Mouse (Mus musculus) hindbrain, embryonic 16.5 days (tissue): ENCODE measurements around the gene Gm9970. TPM values are rescaled to one million over a fixed set of nuclear protein-coding genes. Genes with fewer than 3 reads are reported as not detected.

Source experiments
- ATAC-seq: fragments of 200-750 bp; cut with Nextera tagmentation; 2 replicates; pipeline ENCODE4 v1.8.0; 2017; ENCODE audit warnings: moderate TSS enrichment, moderate library complexity
- H3K27ac ChIP-seq: fragments of 300-500 bp; sonication (generic); 2 replicates; pipeline ENCODE4 v1.5.1; 2014; ENCODE audit warnings: low read depth, mild to moderate bottlenecking, control low read depth, low read length, moderate library complexity
- H3K27me3 ChIP-seq: fragments of 300-500 bp; sonication (generic); replicated peaks from 2 replicates; pipeline ENCODE4 v1.6.1; 2014; ENCODE audit warnings: low read length; ENCODE audit not compliant: control insufficient read depth, insufficient read depth
- H3K36me3 ChIP-seq: fragments of 300-500 bp; sonication (generic); 2 replicates; pipeline ENCODE4 v1.6.1; 2014; ENCODE audit warnings: mild to moderate bottlenecking, low read length, moderate library complexity, mixed read lengths; ENCODE audit not compliant: control insufficient read depth, insufficient read depth
- H3K4me1 ChIP-seq: fragments of 300-500 bp; sonication (generic); 2 replicates; pipeline ENCODE4 v1.6.1; 2014; ENCODE audit warnings: low read depth, low read length; ENCODE audit not compliant: control insufficient read depth, insufficient read depth
- H3K4me2 ChIP-seq: fragments of 300-500 bp; sonication (generic); 2 replicates; pipeline ENCODE4 v1.6.1; 2014; ENCODE audit warnings: mild to moderate bottlenecking, low read length, control low read depth, moderate library complexity
- H3K4me3 ChIP-seq: fragments of 300-500 bp; sonication (generic); 2 replicates; pipeline ENCODE4 v1.5.1; 2014; ENCODE audit warnings: mild to moderate bottlenecking, low read length, control low read depth, moderate library complexity
- H3K9ac ChIP-seq: fragments of 300-500 bp; sonication (generic); 2 replicates; pipeline ENCODE4 v1.6.1; 2014; ENCODE audit warnings: low read depth, mild to moderate bottlenecking, control low read depth, low read length, moderate library complexity
- H3K9me3 ChIP-seq: fragments of 300-500 bp; sonication (generic); 2 replicates; pipeline ENCODE4 v1.6.1; 2014; ENCODE audit warnings: mild to moderate bottlenecking, low read length, moderate library complexity; ENCODE audit not compliant: control insufficient read depth
- WGBS: fragments of 180-500 bp; shearing (Covaris S2); extraction: QIAGEN DNeasy Blood & Tissue Kit; methylation state at CpG from one replicate; pipeline ENCODE4 v1.1.7; 2014; 5-methylcytosine and 5-hydroxymethylcytosine counted together
- polyA plus RNA-seq: library from polyadenylated mRNA; unstranded; fragments of >200 nt; fragmentation: Nextera tagmentation; extraction: Ambion mirVana; gene quantifications from 2 replicates; pipeline ENCODE4 v1.2.1, GENCODE M21; 2015

Gm9970 gene
- polyA plus RNA-seq, 1 experiment from 2014 or later: 0.41 TPM

- Histone ChIP-seq H3K9ac (no peak overlapping the region), H3K27ac (no peak overlapping the region; the same call in 1 of the 2 replicates), H3K4me1 (peaks cover 7% of the 10 kb centered on the region), H3K4me2 (peak overlapping the region; percentile 81), H3K36me3 (peaks cover 23% of the 10 kb centered on the region), H3K9me3 (no peaks in the 10 kb centered on the region), H3K27me3 (no peaks in the 10 kb centered on the region), H3K4me3 (peak overlapping the region; percentile 97)
- no peak for ATAC-seq
- WGBS: 22% methylated on average over 10 of the region's 10 CpGs
Measured at GRCm38 (mm10) chr5:31242191-31242590, 1.2 kb upstream of the Gm9970 start.

DNA sequence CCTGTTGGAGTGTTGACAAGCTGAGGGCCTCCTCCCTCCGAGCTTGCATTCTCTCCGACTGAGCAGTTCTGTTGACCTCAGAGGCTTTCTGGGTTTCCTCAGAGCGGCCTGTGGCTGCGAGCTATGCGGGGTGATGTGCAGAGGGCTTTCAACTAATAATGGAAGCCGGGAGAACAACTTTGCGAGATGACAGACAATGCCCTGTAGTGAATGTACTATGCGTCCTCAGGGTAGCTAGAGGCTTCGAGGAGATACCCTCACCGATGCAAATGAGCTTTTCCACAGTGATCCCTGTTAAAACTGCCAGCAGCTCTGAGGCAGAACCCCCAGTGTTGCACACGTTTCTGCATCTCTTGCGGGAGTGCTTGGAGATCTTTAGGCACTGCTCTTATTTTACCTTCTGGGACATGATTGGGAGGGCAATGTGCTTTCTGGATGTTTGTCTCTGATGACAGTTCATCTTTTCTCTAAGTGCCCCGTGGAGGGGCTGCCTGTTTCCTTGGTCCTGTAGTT, 546 bp upstream of the Gm9970 start:
- ATAC-seq: no peak
- WGBS: 0% methylated on average over 13 of the region's 13 CpGs

GRCm38 (mm10) chr5:31226641-31227040, 14.4 kb downstream of the Gm9970 start:
- Histone ChIP-seq H3K4me3 (no peak overlapping the region), H3K27me3 (no peaks in the 10 kb centered on the region; the same call in 1 of the 2 replicates), H3K36me3 (no peaks in the 10 kb centered on the region), H3K9ac (no peak overlapping the region), H3K4me2 (no peak overlapping the region), H3K27ac (no peak overlapping the region), H3K4me1 (no peaks in the 10 kb centered on the region), H3K9me3 (no peaks in the 10 kb centered on the region)
- ATAC-seq: no peak
- WGBS: 65% methylated on average over 1 of the region's 1 CpGs

More for the DNA sequence above, 546 bp upstream of the Gm9970 start:
- H3K36me3 ChIP-seq: peaks cover 17% of the 10 kb centered on the region
- H3K4me3 ChIP-seq: peak overlapping the region; percentile 97
- peak overlapping the region; percentile 98 for H3K27ac ChIP-seq
- no peaks in the 10 kb centered on the region for H3K27me3 ChIP-seq
- no peaks in the 10 kb centered on the region; the same call in 1 of the 2 replicates for H3K9me3 ChIP-seq
- peak overlapping the region; percentile 81 for H3K4me2 ChIP-seq
- peaks cover 7% of the 10 kb centered on the region for H3K4me1 ChIP-seq
- H3K9ac ChIP-seq: peak overlapping the region; percentile 99

GRCm38 (mm10) chr5:31222696-31223095, 18.3 kb downstream of the Gm9970 start:
- ATAC-seq: no peak
- no peaks in the 10 kb centered on the region; the same call in 1 of the 2 replicates for H3K27me3 ChIP-seq
- H3K27ac ChIP-seq: no peak overlapping the region
- no peak overlapping the region for H3K4me3 ChIP-seq
- no peaks in the 10 kb centered on the region for H3K36me3 ChIP-seq
- no peaks in the 10 kb centered on the region for H3K9me3 ChIP-seq
- H3K4me2 ChIP-seq: no peak overlapping the region
- WGBS: 97% methylated on average over 9 of the region's 9 CpGs
- no peak overlapping the region for H3K9ac ChIP-seq
- peaks cover 7% of the 10 kb centered on the region for H3K4me1 ChIP-seq

DNA sequence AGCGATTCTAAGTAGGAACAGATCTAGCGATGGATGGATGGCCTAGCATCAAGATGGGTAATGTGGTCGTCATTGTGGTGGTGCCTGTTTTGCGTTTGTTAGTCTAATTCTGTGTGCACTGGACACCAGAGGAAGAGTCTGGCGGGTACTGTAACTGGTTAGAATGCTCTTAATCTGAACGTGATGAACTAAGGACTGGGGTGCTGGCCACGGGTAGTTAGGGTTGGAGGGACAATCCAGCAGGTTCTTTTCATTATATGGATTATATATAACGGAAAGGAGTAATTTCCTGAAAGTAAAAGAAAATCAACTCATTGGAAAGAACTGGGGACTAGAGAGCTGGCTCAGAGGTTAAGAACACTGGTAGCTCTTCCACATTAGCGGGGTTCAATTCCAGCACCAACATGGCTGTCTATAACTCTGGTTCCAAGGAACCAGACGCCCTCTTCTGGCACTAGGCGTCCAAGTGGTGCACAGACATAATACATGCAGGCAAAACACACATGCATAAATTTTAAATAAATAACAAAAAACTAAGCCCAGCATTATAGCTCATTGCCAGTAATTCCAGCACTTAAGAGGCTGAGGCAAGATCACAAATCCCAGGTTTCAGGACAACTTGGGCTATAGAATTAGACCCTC, 19.6 kb downstream of the Gm9970 start:
- Histone ChIP-seq H3K27me3 (no peaks in the 10 kb centered on the region; the same call in 1 of the 2 replicates), H3K9me3 (no peaks in the 10 kb centered on the region), H3K4me1 (peaks cover 7% of the 10 kb centered on the region), H3K4me3 (peak overlapping the region; percentile 100), H3K27ac (peak overlapping the region; percentile 92), H3K36me3 (no peaks in the 10 kb centered on the region), H3K9ac (peak overlapping the region; percentile 93), H3K4me2 (peak overlapping the region; percentile 82)
- peak; percentile 57 for ATAC-seq
- WGBS: 9% methylated on average over 11 of the region's 11 CpGs

- peaks cover 7% of the 10 kb centered on the region for H3K4me1 ChIP-seq
- peak; percentile 94 for ATAC-seq
- no peaks in the 10 kb centered on the region for H3K9me3 ChIP-seq
- WGBS: under 1% methylated on average over 44 of the region's 70 CpGs
- peak within 1 kb of the TSS; percentile 93 for H3K9ac ChIP-seq
- H3K4me2 ChIP-seq: peak within 1 kb of the TSS; percentile 82
- H3K27me3 ChIP-seq: no peaks in the 10 kb centered on the region; the same call in 1 of the 2 replicates
- H3K4me3 ChIP-seq: peak within 1 kb of the TSS; percentile 100
- H3K36me3 ChIP-seq: no peaks in the 10 kb centered on the region
- peak within 1 kb of the TSS; percentile 92 for H3K27ac ChIP-seq
Measured at GRCm38 (mm10) chr5:31220448-31221303, 20.4 kb downstream of the Gm9970 start, which contains the start of gene Ppm1g. Ppm1g (minus strand) TSS chr5:31220687.

- H3K27ac ChIP-seq: peak overlapping the region; percentile 92
- no peak for ATAC-seq
- H3K36me3 ChIP-seq: no peaks in the 10 kb centered on the region
- peaks cover 7% of the 10 kb centered on the region for H3K4me1 ChIP-seq
- peak overlapping the region; percentile 82 for H3K4me2 ChIP-seq
- peak overlapping the region; percentile 100 for H3K4me3 ChIP-seq
- H3K9me3 ChIP-seq: no peaks in the 10 kb centered on the region
- WGBS: under 1% methylated on average over 39 of the region's 40 CpGs
- H3K9ac ChIP-seq: peak overlapping the region; percentile 93
- H3K27me3 ChIP-seq: no peaks in the 10 kb centered on the region
Measured at GRCm38 (mm10) chr5:31219911-31220447, 21.1 kb downstream of the Gm9970 start.

DNA sequence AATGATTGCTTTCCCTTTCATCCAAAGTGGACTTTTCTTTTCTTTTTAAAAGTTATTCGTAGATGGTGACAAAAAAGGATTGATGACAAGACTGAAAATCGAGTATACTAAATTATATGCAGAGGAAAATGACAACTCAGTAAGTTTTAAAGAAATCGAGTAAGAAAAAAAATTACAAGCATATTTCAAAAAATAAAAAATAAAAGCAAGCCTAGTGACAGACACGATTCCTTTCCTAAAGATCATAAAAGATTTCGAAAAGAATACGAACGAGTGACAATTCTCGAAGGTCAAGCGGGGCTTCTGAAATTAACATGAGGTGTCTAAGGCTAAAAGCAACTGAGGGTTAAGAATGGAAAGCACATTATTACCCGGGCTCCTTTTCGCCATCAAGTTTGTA, 21.6 kb downstream of the Gm9970 start:
- Histone ChIP-seq H3K9me3 (no peaks in the 10 kb centered on the region), H3K4me2 (peak overlapping the region; percentile 82), H3K27ac (peak overlapping the region; percentile 92), H3K4me1 (peaks cover 7% of the 10 kb centered on the region), H3K4me3 (peak overlapping the region; percentile 100), H3K9ac (peak overlapping the region; percentile 93), H3K27me3 (no peaks in the 10 kb centered on the region), H3K36me3 (no peaks in the 10 kb centered on the region)
- 1% methylated on average over 11 of the region's 11 CpGs for WGBS
- no peak for ATAC-seq
